Comparison of ENCODE assay signal across 17 mouse cellular contexts in genomic region chr4:97836812-97837211, GRCm38 (mm10). TPM values are rescaled to one million over a fixed set of nuclear protein-coding genes. Genes with fewer than 3 reads are reported as not detected.
DNase-seq lines count a peak whose midpoint lies in the region; TF ChIP-seq lines count a peak whose summit lies in the region.
"Had no signal": no experiment of that assay in that cellular context is flagged by ENCODE, and none has a peak within 500 bp of the region (broad histone marks: within the 10 kb centered on the region; RNA-seq: fewer than 3 reads in every experiment).

No protein-coding gene starts in this region.

- intact Hi-C loops in heart, postnatal 36 days (cut with DNase I), result no loop called here

- no peak overlapping the region for H3K4me3 ChIP-seq in lung, adult 2 months (replicated peaks; ENCODE audit: extremely low read depth, low read depth, low read length)
- H3K4me3 ChIP-seq: hindbrain, embryonic 15.5 days; limb, embryonic 10.5 days had no signal

- peak; percentile 65 to 67 for DNase-seq in cerebellum, postnatal 10 days
- no peak for DNase-seq in cerebellum, adult 11 months
- DNase-seq in heart, adult 18-20 months, result peak; percentile 43 to 49
- DNase-seq in heart, postnatal 36 days, result no peak
- DNase-seq in lung, postnatal 14 days, result peak; percentile 38
- DNase-seq in lung, adult 2 months, result no peak
- peak; percentile 34 for DNase-seq in brain, adult 2 months (ENCODE audit: low read depth, low spot score)
- DNase-seq in neural tube, embryonic 10.5 days (ENCODE audit: extremely low spot score, low spot score), result no peak
- DNase-seq: adrenal gland, postnatal 25 days; kidney, adult 8-10 months; thymus, adult 2 months had no signal

- peaks cover 18% of the 10 kb centered on the region for H3K4me1 ChIP-seq in lung, adult 2 months (ENCODE audit: control insufficient read depth, insufficient read depth, low read length)

- no peak for TF ChIP-seq CTCF in lung, adult 2 months (IDR thresholded peaks at IDR 0.05; ENCODE audit: insufficient read depth, low read length)

- no peak for TF ChIP-seq POLR2A in lung, adult 2 months (IDR thresholded peaks at IDR 0.05; ENCODE audit: borderline replicate concordance, extremely low read depth, low read depth, low read length)

- WGBS in lung, adult 2 months, result 40% methylated on average over 13 of the region's 13 CpGs

RNA-seq across cellular contexts. Expression of gene E130114P18Rik, which starts 58.9 kb away (rescaled TPM):
- total RNA-seq in heart, adult 18-20 months (2021), result not detected
- under 1 TPM in 1 of 2 experiments, not detected in 1; 0.28 TPM for total RNA-seq in heart, postnatal 36 days (2021)
- 0.17 TPM in 1 of 2 replicates, not detected in the other for polyA plus RNA-seq in lung, adult 2 months (2012; rRNA removed)
- total RNA-seq: megakaryocyte-erythroid progenitor cell, adult 5-6 weeks; monocyte, adult 5-6 weeks had no signal
- polyA plus RNA-seq: C2C12; large intestine, adult 2 months had no signal

Comparison
In these comparisons a context has a peak if more than half of its experiments do, and no peak if none do; other contexts are left out.
1. DNase-seq: peak in cerebellum, postnatal 10 days (2 of 2), heart, adult 18-20 months (2 of 2), lung, postnatal 14 days (single experiment) and brain, adult 2 months (single experiment); none in cerebellum, adult 11 months (single experiment), heart, postnatal 36 days (0 of 2), lung, adult 2 months (single experiment) and neural tube, embryonic 10.5 days (single experiment).